Mouse (Mus musculus) thymus, adult 2 months (tissue): ENCODE measurements at regions not wholly inside any gene's neighbourhood (a gene's known extent, or its start where the extent isn't known, plus 50 kb on each side); places are given as distances from the start of the nearest gene placed in this dataset.

Source experiments
- CTCF ChIP-seq: fragments of 200-500 bp; IDR thresholded peaks from 2 replicates; pipeline ENCODE4 v1.5.1; 2012; ENCODE audit warnings: mild to moderate bottlenecking, control low read depth, low read length, moderate library complexity, borderline replicate concordance; ENCODE audit not compliant: control insufficient read depth, poor library complexity, insufficient read depth; ENCODE audit errors: extremely low read depth
- POLR2A ChIP-seq: fragments of 200-500 bp; IDR thresholded peaks from 2 replicates; pipeline ENCODE4 v1.6.1; 2012; ENCODE audit warnings: mild to moderate bottlenecking, low read length, control low read depth, moderate library complexity; ENCODE audit not compliant: control insufficient read depth, poor library complexity, insufficient read depth; ENCODE audit errors: extremely low read depth

DNA sequence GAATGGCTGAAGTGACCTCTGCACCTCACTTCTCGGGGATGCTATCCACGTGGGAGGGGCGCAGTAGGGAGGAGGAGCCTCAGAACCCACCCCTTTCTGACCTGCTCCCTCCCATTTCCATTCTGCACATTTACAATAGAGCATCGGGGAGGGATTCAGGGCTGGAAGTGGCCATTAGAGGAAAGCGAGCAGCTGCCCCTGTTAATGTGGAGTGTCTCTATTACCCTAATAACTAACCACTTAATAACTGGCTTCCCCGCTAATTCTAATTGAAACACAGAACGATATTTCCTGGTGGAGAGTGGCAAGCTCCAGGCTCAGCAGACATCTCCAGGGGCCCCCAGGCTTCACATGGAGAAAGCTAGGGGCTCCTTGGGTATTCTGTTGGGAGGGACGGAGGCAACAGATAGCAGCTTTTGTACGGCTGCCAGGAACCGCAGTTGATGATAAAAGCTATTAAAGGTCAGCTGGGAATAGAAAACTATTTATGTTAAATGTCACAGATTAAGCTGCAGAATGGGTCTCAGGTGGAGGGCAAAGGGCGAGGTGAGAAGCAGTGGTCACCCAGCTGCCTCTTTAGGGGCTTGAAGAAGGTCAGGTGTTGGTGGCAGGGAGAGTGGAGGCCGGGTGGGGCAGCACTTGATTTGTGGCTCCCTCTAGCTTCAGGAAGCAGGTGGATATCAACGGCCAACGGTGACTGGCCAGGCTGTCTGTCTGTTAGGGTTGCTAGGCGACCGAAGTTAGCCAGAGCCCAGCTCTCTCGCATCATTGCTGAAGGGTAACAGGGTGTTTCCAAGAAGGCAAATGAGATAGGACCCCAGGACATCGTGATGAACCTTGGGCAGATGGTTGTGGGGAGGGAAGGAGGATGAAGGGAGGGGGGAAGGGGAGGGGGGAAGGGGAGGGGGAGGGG is 118.4 kb upstream of the Sdk2 start:
- TF ChIP-seq POLR2A (no peak), CTCF (no peak)
